Mouse (Mus musculus): ENCODE measurements around the gene Radil. TPM values are rescaled to one million over a fixed set of nuclear protein-coding genes. Genes with fewer than 3 reads are reported as not detected.
A peak's percentile ranks its signal among the peaks of the same experiment; 100 is the strongest.

The Radil gene
- total RNA-seq, 2 experiments from 2014 or later = 12.8 to 13.4 TPM

- DNase-seq (ENCODE audit: low spot score in 2 of 2) = no peak
These were observed 102.3 kb downstream of the Radil start for GRCm38 (mm10) chr5:142448623-142449022.

- peak; percentile 92 to 95 for DNase-seq (ENCODE audit: low spot score in 2 of 2)
These were observed 102.8 kb downstream of the Radil start for GRCm38 (mm10) chr5:142448076-142448475.

GRCm38 (mm10) chr5:142445709-142446108 lies 105.2 kb downstream of the Radil start:
- DNase-seq (ENCODE audit: low spot score in 2 of 2) = no peak

GRCm38 (mm10) chr5:142444791-142445531 lies 105.9 kb downstream of the Radil start:
- no peak for DNase-seq (ENCODE audit: low spot score in 2 of 2)

- no peak for DNase-seq (ENCODE audit: low spot score in 2 of 2)
These were observed 106.9 kb downstream of the Radil start for GRCm38 (mm10) chr5:142443994-142444393.

GRCm38 (mm10) chr5:142443514-142443913 lies 107.4 kb downstream of the Radil start:
- no peak for DNase-seq (ENCODE audit: low spot score in 2 of 2)

- DNase-seq (ENCODE audit: low spot score in 2 of 2) = no peak
These were observed 108.9 kb downstream of the Radil start for GRCm38 (mm10) chr5:142442045-142442440.

GRCm38 (mm10) chr5:142441332-142442044 lies 109.4 kb downstream of the Radil start:
- no peak for DNase-seq (ENCODE audit: low spot score in 2 of 2)

GRCm38 (mm10) chr5:142440451-142441147 lies 110.3 kb downstream of the Radil start:
- peak in 1 of 2 experiments; percentile 60 for DNase-seq (ENCODE audit: low spot score in 2 of 2)

- DNase-seq (ENCODE audit: low spot score in 2 of 2) = no peak
These were observed 110.9 kb downstream of the Radil start for GRCm38 (mm10) chr5:142439911-142440432.

GRCm38 (mm10) chr5:142438380-142438938 lies 112.4 kb downstream of the Radil start:
- no peak for DNase-seq (ENCODE audit: low spot score in 2 of 2)

GRCm38 (mm10) chr5:142435736-142436135 lies 115.2 kb downstream of the Radil start:
- DNase-seq (ENCODE audit: low spot score in 2 of 2) = no peak

Other genes starting within 250 kb of the Radil start
- gene Foxk1, start 149.6 kb downstream of the Radil start, total RNA-seq (2021) = 10 to 100 TPM; 37.9 to 39.7 TPM
- 10 to 100 TPM; 18.3 to 19.1 TPM for gene Ap5z1, start 87.2 kb downstream of the Radil start, total RNA-seq (2021)
- under 1 TPM; 0.38 to 0.85 TPM for gene Papolb, start 21.0 kb downstream of the Radil start, total RNA-seq (2021)
- gene Mmd2, start 57.7 kb upstream of the Radil start, total RNA-seq (2021) = 100 to 1,000 TPM; 183 to 186 TPM
- gene Wipi2, start 76.6 kb upstream of the Radil start, total RNA-seq (2021) = 10 to 100 TPM; 81.7 to 88.5 TPM
- gene Slc29a4, start 141.4 kb upstream of the Radil start, total RNA-seq (2021) = 10 to 100 TPM; 68.0 to 83.3 TPM

Data from layer of hippocampus, postnatal 14 days (tissue).